Mouse (Mus musculus) neural tube, embryonic 14.5 days (tissue): ENCODE data around the gene Spag7. TPM values are rescaled to one million over a fixed set of nuclear protein-coding genes. Genes with fewer than 3 reads are reported as not detected.

ENCODE experiments used
- ATAC-seq: fragments of 200-750 bp; cut with Nextera tagmentation; 2 replicates; pipeline ENCODE4 v1.8.0; 2017; ENCODE audit warnings: low read depth, mild to moderate bottlenecking, moderate TSS enrichment, moderate library complexity
- H3K27ac ChIP-seq: fragments of 300-500 bp; sonication (generic); 2 replicates; pipeline ENCODE4 v1.5.1; 2014; ENCODE audit warnings: low read depth, mild to moderate bottlenecking, control low read depth, low read length, moderate library complexity, mixed read lengths
- H3K27me3 ChIP-seq: fragments of 300-500 bp; sonication (generic); 2 replicates; pipeline ENCODE4 v1.6.1; 2014; ENCODE audit warnings: low read length; ENCODE audit not compliant: control insufficient read depth, insufficient read depth
- H3K36me3 ChIP-seq: fragments of 300-500 bp; sonication (generic); 2 replicates; pipeline ENCODE4 v1.6.1; 2014; ENCODE audit warnings: low read length, mixed read lengths; ENCODE audit not compliant: control insufficient read depth, insufficient read depth
- H3K4me1 ChIP-seq: fragments of 300-500 bp; sonication (generic); 2 replicates; pipeline ENCODE4 v1.6.1; 2014; ENCODE audit warnings: low read length; ENCODE audit not compliant: control insufficient read depth, insufficient read depth
- H3K4me2 ChIP-seq: fragments of 300-500 bp; sonication (generic); 2 replicates; pipeline ENCODE4 v1.6.1; 2014; ENCODE audit warnings: mild to moderate bottlenecking, low read depth, low read length, control low read depth
- H3K4me3 ChIP-seq: fragments of 300-500 bp; sonication (generic); 2 replicates; pipeline ENCODE4 v1.5.1; 2014; ENCODE audit warnings: low read depth, low read length, control low read depth, mixed read lengths
- H3K9ac ChIP-seq: fragments of 300-500 bp; sonication (generic); replicated peaks from 2 replicates; pipeline ENCODE4 v1.6.1; 2014; ENCODE audit warnings: low read depth, mild to moderate bottlenecking, control low read depth, low read length, mixed read lengths
- H3K9me3 ChIP-seq: fragments of 300-500 bp; sonication (generic); 2 replicates; pipeline ENCODE4 v1.6.1; 2016; ENCODE audit warnings: low read length; ENCODE audit not compliant: control insufficient read depth
- WGBS: fragments of 180-500 bp; shearing (Covaris S2); extraction: QIAGEN DNeasy Blood & Tissue Kit; methylation state at CpG from one replicate; pipeline ENCODE4 v1.1.7; 2014; 5-methylcytosine and 5-hydroxymethylcytosine counted together
- polyA plus RNA-seq: library from polyadenylated mRNA; unstranded; fragments of >200 nt; fragmentation: Nextera tagmentation; extraction: Ambion mirVana; gene quantifications from 2 replicates; pipeline ENCODE4 v1.2.1, GENCODE M21; 2014

Spag7 gene
- polyA plus RNA-seq, 1 experiment from 2014 or later, result 151 TPM

DNA sequence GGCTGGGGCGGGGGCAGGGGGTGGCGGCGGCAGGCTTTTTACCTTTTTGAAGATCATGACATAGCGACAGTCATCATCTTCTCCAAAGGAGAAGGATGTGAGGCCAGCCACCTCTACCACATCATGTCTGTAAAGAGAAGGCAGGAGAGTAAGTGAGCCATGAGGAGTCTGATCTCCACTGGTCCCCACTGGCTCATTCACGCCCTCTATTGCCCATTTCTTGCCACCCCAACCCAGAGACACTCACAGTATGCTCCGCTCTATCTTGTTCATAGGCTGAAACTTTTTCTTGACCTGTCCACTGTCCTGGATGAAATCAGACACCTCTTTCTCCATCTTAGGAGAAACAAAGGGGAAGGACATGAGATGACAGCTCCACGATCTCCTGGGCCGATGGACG, 4.5 kb downstream of the Spag7 start:
- Histone ChIP-seq H3K9ac (no peak overlapping the region), H3K36me3 (peaks cover 33% of the 10 kb centered on the region)
- WGBS, result 92% methylated on average over 9 of the region's 9 CpGs

GRCm38 (mm10) chr11:70663957-70664356, 5.3 kb downstream of the Spag7 start:
- no peak overlapping the region for H3K4me2 ChIP-seq
- H3K27ac ChIP-seq, result no peak overlapping the region
- no peaks in the 10 kb centered on the region for H3K27me3 ChIP-seq
- peaks cover 8% of the 10 kb centered on the region for H3K4me1 ChIP-seq
- peaks cover 33% of the 10 kb centered on the region for H3K36me3 ChIP-seq
- H3K9ac ChIP-seq, result no peak overlapping the region
- no peak for ATAC-seq
- no peaks in the 10 kb centered on the region for H3K9me3 ChIP-seq
- H3K4me3 ChIP-seq, result no peak overlapping the region
- 96% methylated on average over 6 of the region's 6 CpGs for WGBS

More for the DNA sequence above, 4.5 kb downstream of the Spag7 start:
- H3K4me1 ChIP-seq, result peaks cover 8% of the 10 kb centered on the region
- no peaks in the 10 kb centered on the region for H3K27me3 ChIP-seq
- H3K9me3 ChIP-seq, result no peaks in the 10 kb centered on the region
- no peak overlapping the region for H3K4me3 ChIP-seq
- H3K4me2 ChIP-seq, result no peak overlapping the region
- no peak overlapping the region for H3K27ac ChIP-seq
- ATAC-seq, result no peak

DNA sequence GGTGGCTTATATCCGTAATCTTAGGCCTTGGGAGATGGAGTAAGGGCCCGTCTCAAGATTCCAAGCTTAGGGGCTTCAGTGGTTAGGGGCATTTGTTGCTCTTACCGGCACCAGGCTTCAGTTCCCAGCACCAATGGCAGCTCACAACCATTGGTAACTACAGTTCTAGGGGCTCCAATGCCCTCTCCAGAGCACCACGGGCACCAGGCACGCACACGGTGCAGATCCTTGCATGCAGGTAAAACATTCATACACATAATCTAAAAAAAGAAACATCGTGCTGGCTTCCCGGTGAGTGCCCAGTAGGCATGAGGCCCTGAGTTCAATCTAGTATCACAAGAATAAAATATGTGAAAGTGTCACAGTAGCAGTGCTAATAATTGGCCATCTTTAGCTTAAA, 6.1 kb downstream of the Spag7 start:
- Histone ChIP-seq H3K4me3 (no peak overlapping the region), H3K9ac (no peak overlapping the region), H3K9me3 (no peaks in the 10 kb centered on the region), H3K27ac (no peak overlapping the region), H3K4me2 (no peak overlapping the region), H3K4me1 (peaks cover 6% of the 10 kb centered on the region), H3K36me3 (peaks cover 33% of the 10 kb centered on the region), H3K27me3 (no peaks in the 10 kb centered on the region)
- WGBS, result over 99% methylated on average over 8 of the region's 8 CpGs
- ATAC-seq, result no peak

GRCm38 (mm10) chr11:70660571-70660970, 8.6 kb downstream of the Spag7 start:
- Histone ChIP-seq H3K4me2 (no peak overlapping the region), H3K4me3 (no peak overlapping the region), H3K9me3 (no peaks in the 10 kb centered on the region), H3K36me3 (peaks cover 24% of the 10 kb centered on the region), H3K27ac (no peak overlapping the region), H3K4me1 (peaks cover 14% of the 10 kb centered on the region), H3K27me3 (no peaks in the 10 kb centered on the region), H3K9ac (no peak overlapping the region)
- ATAC-seq, result no peak
- WGBS, result 87% methylated on average over 8 of the region's 8 CpGs

- H3K4me3 ChIP-seq, result no peak overlapping the region
- 77% methylated on average over 8 of the region's 8 CpGs for WGBS
- no peak for ATAC-seq
- peaks cover 16% of the 10 kb centered on the region for H3K36me3 ChIP-seq
- H3K27ac ChIP-seq, result no peak overlapping the region
- no peak overlapping the region for H3K4me2 ChIP-seq
- H3K9me3 ChIP-seq, result no peaks in the 10 kb centered on the region
- H3K9ac ChIP-seq, result no peak overlapping the region
- H3K4me1 ChIP-seq, result peaks cover 14% of the 10 kb centered on the region
- H3K27me3 ChIP-seq, result no peaks in the 10 kb centered on the region
Observed at GRCm38 (mm10) chr11:70658942-70659341, 10.3 kb downstream of the Spag7 start.

DNA sequence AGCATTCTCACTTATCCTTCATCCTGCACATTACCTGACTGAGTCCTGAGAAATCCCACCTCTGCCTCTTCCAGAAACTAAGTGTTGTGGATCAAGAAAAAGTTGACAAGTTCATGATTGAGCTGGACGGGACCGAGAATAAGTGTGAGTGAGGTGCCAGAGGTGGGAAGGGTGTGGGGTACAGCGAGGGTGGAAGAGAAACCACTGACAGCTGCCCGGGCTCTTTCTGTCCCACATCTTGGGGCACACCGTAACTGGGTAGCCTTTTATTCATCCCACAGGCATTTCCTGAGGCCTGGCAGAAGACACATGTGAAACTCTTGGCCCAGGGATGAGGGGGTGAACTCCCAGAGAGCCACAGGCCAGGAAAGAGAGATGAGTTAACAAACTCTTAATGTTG, 10.7 kb downstream of the Spag7 start:
- ATAC-seq, result no peak
- peaks cover 14% of the 10 kb centered on the region for H3K4me1 ChIP-seq

DNA sequence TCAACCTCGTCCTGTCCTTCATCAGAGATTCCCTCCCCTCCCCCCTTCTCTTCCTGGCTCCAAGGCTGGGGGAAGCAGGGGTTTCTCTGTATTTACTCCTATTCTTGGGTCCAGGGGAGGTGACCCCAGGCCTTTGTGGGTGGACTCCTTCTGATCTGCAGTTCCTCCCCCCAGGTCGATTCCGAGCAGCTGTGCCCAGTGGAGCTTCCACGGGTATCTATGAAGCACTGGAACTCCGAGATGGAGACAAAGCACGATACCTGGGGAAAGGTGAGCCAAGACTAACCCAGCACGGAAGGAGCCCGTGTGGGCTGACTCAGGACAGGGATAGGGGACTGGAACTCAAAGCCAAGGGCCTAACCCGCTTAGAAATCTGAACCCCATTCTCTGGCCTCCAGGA, 11.2 kb downstream of the Spag7 start:
- Histone ChIP-seq H3K9me3 (no peaks in the 10 kb centered on the region), H3K27me3 (no peaks in the 10 kb centered on the region), H3K9ac (no peak overlapping the region), H3K4me2 (no peak overlapping the region), H3K4me3 (no peak overlapping the region), H3K4me1 (peaks cover 17% of the 10 kb centered on the region), H3K36me3 (peaks cover 10% of the 10 kb centered on the region), H3K27ac (no peak overlapping the region)
- WGBS, result 73% methylated on average over 9 of the region's 9 CpGs
- no peak for ATAC-seq

More for the DNA sequence above, 10.7 kb downstream of the Spag7 start:
- Histone ChIP-seq H3K27ac (no peak overlapping the region), H3K27me3 (no peaks in the 10 kb centered on the region), H3K36me3 (peaks cover 14% of the 10 kb centered on the region), H3K9me3 (no peaks in the 10 kb centered on the region), H3K4me2 (no peak overlapping the region), H3K4me3 (no peak overlapping the region), H3K9ac (no peak overlapping the region)
- 82% methylated on average over 5 of the region's 5 CpGs for WGBS

DNA sequence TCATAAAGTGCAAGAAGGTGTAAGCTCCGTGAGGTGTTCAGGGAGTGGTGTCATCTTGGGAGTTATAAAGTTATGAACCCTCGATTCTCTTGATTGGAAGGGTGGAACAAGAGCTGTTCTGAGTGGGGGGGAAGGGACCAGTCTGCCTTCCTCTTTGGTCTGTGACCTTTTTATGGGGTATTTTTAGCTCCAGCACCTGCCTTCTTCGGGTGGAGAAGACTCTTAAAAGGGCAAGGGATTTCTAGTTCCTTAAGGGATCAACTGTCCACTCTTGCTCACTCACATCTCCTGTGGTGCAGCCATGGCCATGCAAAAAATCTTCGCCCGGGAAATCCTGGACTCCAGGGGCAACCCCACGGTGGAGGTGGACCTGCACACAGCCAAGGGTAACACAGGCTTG, 11.6 kb downstream of the Spag7 start:
- H3K36me3 ChIP-seq, result peaks cover 8% of the 10 kb centered on the region
- WGBS, result 49% methylated on average over 6 of the region's 6 CpGs
- peaks cover 21% of the 10 kb centered on the region for H3K4me1 ChIP-seq
- no peak overlapping the region for H3K4me3 ChIP-seq
- no peaks in the 10 kb centered on the region for H3K9me3 ChIP-seq
- H3K9ac ChIP-seq, result no peak overlapping the region
- no peak for ATAC-seq
- no peak overlapping the region for H3K4me2 ChIP-seq
- H3K27ac ChIP-seq, result no peak overlapping the region
- no peaks in the 10 kb centered on the region for H3K27me3 ChIP-seq

DNA sequence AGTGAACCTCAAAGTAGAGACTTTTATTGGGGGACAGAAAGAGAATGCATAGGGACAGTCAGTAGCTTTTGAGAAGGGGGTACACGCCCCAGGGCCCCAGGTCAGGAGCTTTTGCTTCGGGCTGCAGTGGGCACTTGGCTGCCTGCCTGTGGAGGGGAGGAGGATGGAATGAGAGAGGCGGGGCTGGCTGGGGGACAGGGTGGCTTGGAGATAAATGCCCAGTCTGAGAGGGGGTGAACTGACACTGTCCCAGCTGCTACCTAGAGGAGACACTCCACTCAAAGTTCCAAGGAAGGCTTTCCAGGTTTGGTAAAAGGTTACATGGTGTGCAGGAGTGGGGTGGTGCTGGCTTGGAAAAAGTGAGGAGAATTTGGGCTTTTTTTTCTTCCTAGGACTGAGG, 12.3 kb downstream of the Spag7 start, which contains the start of gene Eno3:
Gene Eno3, plus strand, starts transcription at position 239 of the 400 bp plus-strand sequence.
- Histone ChIP-seq H3K9me3 (no peaks in the 10 kb centered on the region), H3K4me3 (peak within 1 kb of the TSS; percentile 98), H3K36me3 (peaks cover 4% of the 10 kb centered on the region), H3K27me3 (no peaks in the 10 kb centered on the region), H3K27ac (peak within 1 kb of the TSS; percentile 96), H3K4me1 (peaks cover 23% of the 10 kb centered on the region), H3K4me2 (peak within 1 kb of the TSS; percentile 91), H3K9ac (peak within 1 kb of the TSS; percentile 59)
- 6% methylated on average over 3 of the region's 3 CpGs for WGBS
- ATAC-seq, result no peak
